Mouse (Mus musculus): ENCODE measurements around the gene Tlk1.

The Tlk1 gene

DNA sequence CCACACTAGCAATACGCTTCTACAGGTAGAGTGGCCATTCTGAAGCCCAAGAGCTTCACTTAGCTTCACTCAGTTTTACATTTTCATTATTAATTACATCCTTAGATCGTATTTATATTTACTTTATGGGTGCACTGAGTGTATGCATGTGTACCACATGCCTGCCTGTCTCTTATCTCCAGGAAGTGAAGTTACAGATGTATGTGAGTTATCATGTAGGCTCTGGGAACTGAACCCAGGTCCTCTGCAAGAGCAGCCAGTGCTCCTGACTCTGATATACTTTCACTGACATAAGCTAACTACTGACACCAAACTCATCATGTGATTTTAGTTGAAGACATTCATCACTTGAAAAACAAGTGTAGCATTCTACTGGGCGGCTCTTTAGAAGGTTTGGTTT lies 36.2 kb downstream of the Tlk1 start:
- DNase-seq, result no peak

DNA sequence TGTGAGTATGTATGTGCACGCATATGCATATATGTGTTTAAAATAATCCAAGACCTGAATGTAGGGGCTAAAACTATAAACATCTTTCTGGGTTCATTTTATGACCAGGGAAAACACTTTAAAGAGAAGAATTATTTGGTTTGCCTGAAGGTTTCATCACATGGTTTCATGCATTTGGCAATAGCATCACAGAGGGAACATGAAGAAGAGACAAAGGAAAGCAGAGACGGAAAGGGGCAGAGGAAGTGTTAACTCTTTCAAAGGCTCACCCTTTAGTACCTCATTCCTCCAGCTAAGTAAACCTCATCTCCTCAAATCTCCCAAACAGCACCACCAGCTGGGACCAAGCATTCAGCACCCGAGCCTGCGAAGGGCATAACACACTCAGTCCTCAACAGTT lies 41.1 kb downstream of the Tlk1 start:
- DNase-seq, result no peak

GRCm38 (mm10) chr2:70783504-70783903 lies 42.0 kb downstream of the Tlk1 start:
- peak in 1 of 2 experiments; percentile 8 for DNase-seq

DNA sequence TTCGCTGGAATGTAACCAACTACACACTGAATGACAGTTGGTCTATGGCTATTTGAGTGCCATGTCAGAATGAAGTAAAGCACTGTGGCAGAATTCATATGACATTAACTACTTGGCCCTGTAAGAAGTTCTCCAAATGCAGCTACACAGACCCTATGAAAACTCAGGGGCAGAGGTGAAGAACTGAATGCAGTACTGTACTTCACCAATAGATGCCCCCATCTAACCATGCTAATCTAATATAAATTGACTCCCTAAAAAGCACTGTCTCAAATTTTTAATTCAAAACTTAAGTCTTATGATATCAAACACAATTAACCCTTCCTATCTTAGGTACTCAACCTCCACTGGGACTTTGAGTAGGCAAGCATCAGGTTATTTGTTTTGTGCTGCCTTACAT lies 45.9 kb downstream of the Tlk1 start:
- DNase-seq, result peak in 1 of 2 experiments; percentile 24

- no peak for DNase-seq
Measured at GRCm38 (mm10) chr2:70776744-70777143, 48.8 kb downstream of the Tlk1 start.

DNA sequence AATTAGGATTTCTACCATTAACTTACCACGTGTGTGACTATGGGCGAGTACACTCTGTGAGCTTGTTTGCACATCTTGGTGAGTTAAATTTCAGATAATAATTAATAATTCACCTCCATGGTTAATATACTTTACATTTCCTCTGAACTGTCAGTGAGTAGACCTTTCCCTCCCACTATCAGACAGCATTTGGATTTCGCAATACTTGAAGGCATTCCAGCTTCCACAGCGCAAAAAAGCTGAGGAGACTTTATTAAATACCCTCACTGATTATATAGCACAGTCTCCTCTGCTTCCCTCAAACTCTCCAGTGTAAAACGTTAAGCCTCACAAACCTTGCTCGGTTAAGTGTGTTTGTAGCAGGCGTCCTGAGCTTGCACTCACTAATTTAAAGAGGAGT lies 60.8 kb downstream of the Tlk1 start:
- DNase-seq, result no peak

GRCm38 (mm10) chr2:70762741-70763140 lies 62.8 kb downstream of the Tlk1 start:
- DNase-seq, result no peak

DNA sequence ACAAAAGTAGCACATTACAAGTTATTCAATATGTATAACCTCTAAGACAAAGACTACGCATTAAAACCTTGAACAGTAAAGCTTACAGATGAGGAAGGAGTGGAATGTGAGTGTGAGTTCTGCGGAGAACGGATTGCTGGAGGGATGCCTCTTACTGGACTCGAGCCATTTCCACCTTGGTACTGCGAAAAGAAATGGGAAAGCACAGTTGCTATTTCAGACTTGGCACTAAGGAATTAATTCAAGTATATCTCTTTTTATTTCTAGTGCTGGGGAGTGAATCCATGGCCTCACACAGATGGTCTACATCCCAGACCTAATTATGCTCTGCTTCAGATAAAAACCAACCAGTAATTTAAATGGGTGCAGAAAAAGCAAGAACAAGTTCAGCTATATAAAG lies 73.4 kb downstream of the Tlk1 start:
- peak; percentile 23 to 43 for DNase-seq

DNA sequence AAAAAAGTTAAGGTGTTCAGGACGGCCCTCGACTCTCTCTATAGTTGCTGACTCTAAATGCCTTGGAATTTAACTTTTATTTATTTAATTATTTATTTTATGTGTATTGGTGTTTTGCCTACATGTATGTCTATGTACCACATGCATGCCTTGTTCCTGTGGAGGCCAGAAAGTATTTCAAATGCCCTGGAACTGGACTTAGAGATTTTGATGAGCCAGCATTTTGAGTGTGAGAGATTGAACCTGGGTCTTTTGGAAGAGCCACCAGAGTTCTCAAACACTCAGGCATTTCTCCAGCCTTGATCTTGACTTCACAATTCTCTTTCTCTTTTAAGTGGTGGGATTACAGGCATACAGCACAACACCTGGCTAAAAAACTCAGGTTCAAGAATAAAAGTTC lies 73.9 kb downstream of the Tlk1 start:
- DNase-seq, result no peak

DNA sequence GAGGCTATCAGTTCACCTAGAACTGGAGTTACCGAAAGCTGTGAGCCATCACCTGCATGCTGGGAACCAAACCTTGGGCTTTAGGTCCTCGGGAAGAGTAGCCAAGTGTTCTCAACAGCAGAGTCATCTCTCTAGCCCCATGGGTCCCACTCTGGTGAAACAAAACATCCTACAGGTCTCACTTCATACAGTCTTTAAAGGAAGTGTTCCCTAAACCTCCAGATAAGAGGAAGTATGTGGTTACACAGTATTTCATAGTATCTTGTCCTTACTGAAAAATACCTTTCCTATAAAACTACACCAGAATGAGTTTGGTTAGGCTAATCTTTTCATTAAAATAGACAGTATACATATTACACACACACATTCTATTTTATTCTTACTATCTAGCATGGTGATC lies 82.9 kb downstream of the Tlk1 start:
- no peak for DNase-seq

GRCm38 (mm10) chr2:70741901-70742300 lies 83.6 kb downstream of the Tlk1 start:
- DNase-seq, result no peak

DNA sequence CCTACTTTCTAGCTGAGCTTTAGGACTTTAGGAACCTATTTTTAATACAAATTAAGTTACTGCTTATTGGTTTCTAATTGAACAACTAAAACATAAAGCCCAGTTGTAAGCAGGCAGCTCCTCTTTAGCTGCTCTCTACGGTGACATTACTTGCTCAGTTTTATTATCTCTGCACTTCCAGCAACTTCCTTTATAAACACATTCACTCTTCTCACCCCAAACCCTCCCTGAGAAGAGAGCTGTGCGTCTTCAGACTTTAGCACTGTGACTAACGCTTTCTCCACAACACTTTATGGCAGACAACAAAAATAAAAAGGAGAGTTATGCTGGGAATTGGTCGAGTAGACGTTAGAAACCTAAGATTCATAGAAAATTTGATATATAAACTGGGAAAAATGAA lies 89.5 kb downstream of the Tlk1 start:
- DNase-seq, result no peak

GRCm38 (mm10) chr2:70735534-70735933 lies 90.0 kb downstream of the Tlk1 start:
- DNase-seq, result no peak

GRCm38 (mm10) chr2:70727089-70727488 lies 98.4 kb downstream of the Tlk1 start:
- no peak for DNase-seq

DNA sequence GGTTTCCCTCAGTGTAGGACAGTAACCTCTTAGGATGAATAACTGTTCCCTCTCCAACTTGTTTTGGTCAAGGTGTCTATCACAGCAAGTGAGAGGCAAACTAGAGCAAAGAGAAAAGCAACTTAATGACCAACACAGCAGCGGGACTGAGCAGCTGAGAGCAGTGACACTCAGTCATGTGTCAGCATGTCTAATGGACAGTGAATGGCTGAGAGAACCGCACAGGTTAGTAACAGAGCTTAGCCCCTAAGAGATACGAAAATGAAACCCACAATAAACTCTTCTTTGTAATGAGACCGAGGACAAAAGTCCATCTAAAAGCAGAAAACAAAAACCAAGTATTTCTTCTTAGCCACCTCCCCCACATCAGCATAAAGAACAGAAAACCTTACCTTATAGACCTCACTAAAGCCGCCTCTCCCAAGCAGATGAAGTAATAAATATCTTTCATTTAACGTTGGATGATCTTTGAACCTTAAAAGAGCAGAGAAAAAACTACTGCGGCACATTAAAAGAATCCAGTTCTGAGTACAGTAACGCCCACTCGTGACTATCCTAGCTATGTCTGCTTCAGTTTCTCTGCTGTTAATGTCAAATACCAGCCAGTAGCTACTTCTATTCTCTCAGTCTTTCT lies 101.8 kb downstream of the Tlk1 start:
- no peak for DNase-seq

DNA sequence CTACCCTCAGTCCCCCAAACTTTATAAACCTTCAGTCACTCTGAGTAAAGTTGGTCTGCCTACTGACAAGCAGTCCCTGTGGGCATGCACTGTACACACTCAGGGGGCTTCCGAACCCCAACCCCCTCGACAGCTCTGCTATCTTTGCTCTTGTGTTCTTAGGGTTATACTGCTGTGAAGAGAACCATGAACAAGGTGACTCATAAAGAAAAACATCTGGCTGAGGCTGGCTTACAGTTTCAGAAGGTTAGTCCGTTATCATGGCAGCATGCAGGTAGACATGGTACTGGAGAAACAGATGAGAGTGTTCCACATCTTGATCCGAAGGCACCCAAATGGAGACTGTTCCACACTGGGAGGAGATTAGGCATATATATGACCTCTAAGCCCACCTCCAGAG lies 114.7 kb downstream of the Tlk1 start:
- DNase-seq, result no peak

GRCm38 (mm10) chr2:70710236-70710635 lies 115.3 kb downstream of the Tlk1 start:
- DNase-seq, result no peak

- DNase-seq, result no peak
Measured at GRCm38 (mm10) chr2:70708986-70709730, 116.4 kb downstream of the Tlk1 start.

DNA sequence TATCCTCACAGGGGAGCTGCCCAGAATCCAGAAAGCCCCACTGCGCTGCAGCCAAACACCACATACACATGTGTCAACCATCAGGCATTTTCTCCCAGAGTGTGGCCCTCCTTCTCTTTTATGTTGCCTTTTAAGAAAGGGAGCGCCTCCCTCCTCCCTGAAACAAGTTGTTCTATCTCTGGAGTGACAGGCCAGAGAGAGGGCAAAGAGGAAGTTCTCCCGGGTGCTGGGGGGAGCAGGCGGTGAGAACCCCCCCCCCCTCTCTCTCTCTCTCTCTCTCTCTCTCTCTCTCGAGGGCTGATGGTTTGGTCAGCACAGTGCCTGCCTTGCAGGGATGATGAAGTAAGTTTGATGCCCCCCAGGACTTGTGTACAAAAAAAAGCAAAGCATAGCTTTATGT lies 123.1 kb downstream of the Tlk1 start:
- DNase-seq, result no peak

- no peak for DNase-seq
Measured at GRCm38 (mm10) chr2:70701571-70701970, 124.0 kb downstream of the Tlk1 start.

GRCm38 (mm10) chr2:70700851-70701250 lies 124.7 kb downstream of the Tlk1 start:
- DNase-seq, result no peak

DNA sequence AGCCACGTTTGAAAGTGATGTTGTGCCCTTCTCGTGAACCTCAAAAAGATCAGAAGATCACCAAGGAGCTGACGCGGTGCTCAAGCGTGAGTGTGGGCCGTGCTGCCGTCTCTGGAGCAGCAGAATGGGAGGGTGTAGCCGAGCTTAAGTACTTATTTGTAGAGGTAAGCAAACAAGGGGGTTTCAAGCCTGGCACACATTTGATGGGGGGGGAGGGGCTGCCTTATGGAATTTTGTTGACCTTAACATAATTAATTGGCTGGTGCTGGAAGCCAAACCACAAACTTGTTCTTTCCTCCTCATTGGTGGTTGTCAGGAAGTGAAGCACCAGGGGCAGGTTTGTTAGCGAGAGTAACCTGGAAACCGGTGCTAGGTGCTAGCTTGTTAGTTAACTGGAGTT lies 129.8 kb downstream of the Tlk1 start:
- no peak for DNase-seq

GRCm38 (mm10) chr2:70690195-70690594 lies 135.3 kb downstream of the Tlk1 start:
- DNase-seq, result no peak

DNA sequence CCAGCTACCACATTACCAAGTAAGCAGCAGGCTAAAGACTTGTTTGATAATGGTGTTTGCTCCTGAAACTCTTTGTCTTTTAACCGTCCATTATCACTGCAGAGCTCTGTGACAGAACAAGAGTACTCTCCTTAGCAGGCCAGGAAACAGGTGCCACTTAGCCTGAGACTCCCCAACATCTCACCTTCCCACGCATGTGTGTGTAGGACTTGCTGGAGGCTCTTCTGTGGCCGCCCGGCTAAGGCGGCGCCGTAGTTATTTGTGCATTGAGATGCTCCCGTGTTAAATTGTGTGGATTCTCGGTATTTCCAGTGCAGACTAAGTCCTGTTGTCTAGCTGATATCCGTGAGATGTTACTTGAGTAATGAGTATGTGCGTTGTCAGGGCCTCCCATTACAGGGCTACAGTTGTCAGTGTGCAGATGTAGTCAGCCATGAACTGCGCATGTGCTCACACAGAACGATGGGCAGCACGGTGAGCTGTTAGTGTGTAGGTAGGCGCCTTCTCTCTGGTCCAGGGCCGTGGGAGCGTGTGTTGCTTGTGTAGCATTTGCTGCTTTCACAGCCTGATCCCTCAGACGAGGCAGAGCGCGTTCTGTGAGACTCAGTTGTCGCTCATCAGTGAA lies 137.0 kb downstream of the Tlk1 start:
- no peak for DNase-seq

Measured in cerebellum, postnatal 25 days (tissue).